Mouse (Mus musculus) hindbrain, embryonic 16.5 days (tissue): ENCODE results near the gene Synj2. TPM values are rescaled to one million over a fixed set of nuclear protein-coding genes. Genes with fewer than 3 reads are reported as not detected.

ENCODE experiments used
- ATAC-seq: fragments of 200-750 bp; cut with Nextera tagmentation; 2 replicates; pipeline ENCODE4 v1.8.0; 2017; ENCODE audit warnings: moderate TSS enrichment, moderate library complexity
- H3K27ac ChIP-seq: fragments of 300-500 bp; sonication (generic); 2 replicates; pipeline ENCODE4 v1.5.1; 2014; ENCODE audit warnings: low read depth, mild to moderate bottlenecking, control low read depth, low read length, moderate library complexity
- H3K27me3 ChIP-seq: fragments of 300-500 bp; sonication (generic); replicated peaks from 2 replicates; pipeline ENCODE4 v1.6.1; 2014; ENCODE audit warnings: low read length; ENCODE audit not compliant: control insufficient read depth, insufficient read depth
- H3K36me3 ChIP-seq: fragments of 300-500 bp; sonication (generic); 2 replicates; pipeline ENCODE4 v1.6.1; 2014; ENCODE audit warnings: mild to moderate bottlenecking, low read length, moderate library complexity, mixed read lengths; ENCODE audit not compliant: control insufficient read depth, insufficient read depth
- H3K4me1 ChIP-seq: fragments of 300-500 bp; sonication (generic); 2 replicates; pipeline ENCODE4 v1.6.1; 2014; ENCODE audit warnings: low read depth, low read length; ENCODE audit not compliant: control insufficient read depth, insufficient read depth
- H3K4me2 ChIP-seq: fragments of 300-500 bp; sonication (generic); 2 replicates; pipeline ENCODE4 v1.6.1; 2014; ENCODE audit warnings: mild to moderate bottlenecking, low read length, control low read depth, moderate library complexity
- H3K4me3 ChIP-seq: fragments of 300-500 bp; sonication (generic); 2 replicates; pipeline ENCODE4 v1.5.1; 2014; ENCODE audit warnings: mild to moderate bottlenecking, low read length, control low read depth, moderate library complexity
- H3K9ac ChIP-seq: fragments of 300-500 bp; sonication (generic); 2 replicates; pipeline ENCODE4 v1.6.1; 2014; ENCODE audit warnings: low read depth, mild to moderate bottlenecking, control low read depth, low read length, moderate library complexity
- H3K9me3 ChIP-seq: fragments of 300-500 bp; sonication (generic); 2 replicates; pipeline ENCODE4 v1.6.1; 2014; ENCODE audit warnings: mild to moderate bottlenecking, low read length, moderate library complexity; ENCODE audit not compliant: control insufficient read depth
- WGBS: fragments of 180-500 bp; shearing (Covaris S2); extraction: QIAGEN DNeasy Blood & Tissue Kit; methylation state at CpG from one replicate; pipeline ENCODE4 v1.1.7; 2014; 5-methylcytosine and 5-hydroxymethylcytosine counted together
- polyA plus RNA-seq: library from polyadenylated mRNA; unstranded; fragments of >200 nt; fragmentation: Nextera tagmentation; extraction: Ambion mirVana; gene quantifications from 2 replicates; pipeline ENCODE4 v1.2.1, GENCODE M21; 2015

Synj2 gene
- polyA plus RNA-seq, 1 experiment from 2014 or later: 1.9 TPM

GRCm38 (mm10) chr17:5976221-5977055 lies 35.4 kb downstream of the Synj2 start:
- peak overlapping the region; percentile 22; the same call in 1 of the 2 replicates for H3K4me2 ChIP-seq
- no peaks in the 10 kb centered on the region for H3K36me3 ChIP-seq
- no peak overlapping the region for H3K4me3 ChIP-seq
- no peaks in the 10 kb centered on the region for H3K27me3 ChIP-seq
- H3K4me1 ChIP-seq: peaks cover 12% of the 10 kb centered on the region
- H3K9ac ChIP-seq: no peak overlapping the region
- no peak; the same call in 1 of the 2 replicates for ATAC-seq
- no peaks in the 10 kb centered on the region for H3K9me3 ChIP-seq
- WGBS: 71% methylated on average over 20 of the region's 20 CpGs
- no peak overlapping the region for H3K27ac ChIP-seq

- H3K27me3 ChIP-seq: no peaks in the 10 kb centered on the region
- H3K4me2 ChIP-seq: peak overlapping the region; percentile 22; the same call in 1 of the 2 replicates
- ATAC-seq: no peak
- 56% methylated on average over 16 of the region's 16 CpGs for WGBS
- no peak overlapping the region for H3K27ac ChIP-seq
- peaks cover 12% of the 10 kb centered on the region for H3K4me1 ChIP-seq
- no peaks in the 10 kb centered on the region for H3K9me3 ChIP-seq
- H3K9ac ChIP-seq: no peak overlapping the region
- no peak overlapping the region for H3K4me3 ChIP-seq
- no peaks in the 10 kb centered on the region for H3K36me3 ChIP-seq
These were observed 36.2 kb downstream of the Synj2 start for GRCm38 (mm10) chr17:5977056-5977920.

- H3K27ac ChIP-seq: no peak overlapping the region
- ATAC-seq: no peak
These were observed 36.9 kb downstream of the Synj2 start for GRCm38 (mm10) chr17:5977921-5978504.

GRCm38 (mm10) chr17:5978505-5979077 lies 37.5 kb downstream of the Synj2 start:
- no peak overlapping the region for H3K27ac ChIP-seq
- H3K4me2 ChIP-seq: no peak overlapping the region
- WGBS: 59% methylated on average over 10 of the region's 10 CpGs
- no peak for ATAC-seq
- no peaks in the 10 kb centered on the region for H3K27me3 ChIP-seq
- peaks cover 12% of the 10 kb centered on the region for H3K4me1 ChIP-seq
- no peaks in the 10 kb centered on the region for H3K36me3 ChIP-seq
- H3K9ac ChIP-seq: no peak overlapping the region
- H3K9me3 ChIP-seq: no peaks in the 10 kb centered on the region
- no peak overlapping the region for H3K4me3 ChIP-seq

More at GRCm38 (mm10) chr17:5977921-5978504, 36.9 kb downstream of the Synj2 start:
- no peak overlapping the region for H3K9ac ChIP-seq
- peaks cover 12% of the 10 kb centered on the region for H3K4me1 ChIP-seq
- H3K27me3 ChIP-seq: no peaks in the 10 kb centered on the region
- no peaks in the 10 kb centered on the region for H3K36me3 ChIP-seq
- H3K4me2 ChIP-seq: no peak overlapping the region
- 63% methylated on average over 8 of the region's 8 CpGs for WGBS
- H3K4me3 ChIP-seq: no peak overlapping the region
- no peaks in the 10 kb centered on the region for H3K9me3 ChIP-seq

- H3K4me3 ChIP-seq: no peak overlapping the region
- WGBS: 50% methylated on average over 6 of the region's 6 CpGs
- no peak overlapping the region for H3K9ac ChIP-seq
- H3K4me2 ChIP-seq: no peak overlapping the region
- H3K4me1 ChIP-seq: peaks cover 10% of the 10 kb centered on the region
- H3K36me3 ChIP-seq: no peaks in the 10 kb centered on the region
- H3K27ac ChIP-seq: no peak overlapping the region
- no peak for ATAC-seq
- H3K27me3 ChIP-seq: no peaks in the 10 kb centered on the region
- no peaks in the 10 kb centered on the region for H3K9me3 ChIP-seq
These were observed 39.8 kb downstream of the Synj2 start for GRCm38 (mm10) chr17:5980860-5981259.

GRCm38 (mm10) chr17:5983150-5983549 lies 42.1 kb downstream of the Synj2 start:
- Histone ChIP-seq H3K9me3 (no peaks in the 10 kb centered on the region), H3K9ac (no peak overlapping the region), H3K27me3 (no peaks in the 10 kb centered on the region), H3K27ac (no peak overlapping the region), H3K4me3 (no peak overlapping the region), H3K36me3 (no peaks in the 10 kb centered on the region), H3K4me2 (no peak overlapping the region), H3K4me1 (peaks cover 4% of the 10 kb centered on the region)
- ATAC-seq: no peak
- WGBS: 67% methylated on average over 6 of the region's 6 CpGs

GRCm38 (mm10) chr17:5983901-5984300 lies 42.8 kb downstream of the Synj2 start:
- Histone ChIP-seq H3K27ac (no peak overlapping the region), H3K4me1 (peaks cover 4% of the 10 kb centered on the region), H3K4me3 (no peak overlapping the region), H3K36me3 (no peaks in the 10 kb centered on the region), H3K9me3 (no peaks in the 10 kb centered on the region), H3K4me2 (no peak overlapping the region), H3K9ac (no peak overlapping the region), H3K27me3 (no peaks in the 10 kb centered on the region)
- ATAC-seq: no peak
- 65% methylated on average over 6 of the region's 6 CpGs for WGBS

- Histone ChIP-seq H3K27ac (no peak overlapping the region), H3K9ac (no peak overlapping the region), H3K4me1 (peaks cover 4% of the 10 kb centered on the region), H3K9me3 (no peaks in the 10 kb centered on the region), H3K27me3 (no peaks in the 10 kb centered on the region), H3K4me2 (no peak overlapping the region), H3K36me3 (no peaks in the 10 kb centered on the region), H3K4me3 (no peak overlapping the region)
- no peak for ATAC-seq
- 74% methylated on average over 13 of the region's 13 CpGs for WGBS
These were observed 43.7 kb downstream of the Synj2 start for GRCm38 (mm10) chr17:5984700-5985231.
